Mouse (Mus musculus) Patski (cell line): ENCODE results near the gene Pkp3. TPM values are rescaled to one million over a fixed set of nuclear protein-coding genes. Genes with fewer than 3 reads are reported as not detected.

ENCODE experiments used
- ATAC-seq: fragments of 100-300 bp; one replicate; pipeline ENCODE4 v1.8.0; 2021
- CTCF ChIA-PET: fragments of 350-600 bp; sonication (Branson Sonifier 250); formaldehyde crosslinking; loops from one replicate; lab custom pipeline; 2022; ENCODE audit warnings: inconsistent platforms; lab: Charles Lee
- POLR2A ChIA-PET: fragments of 350-600 bp; sonication (Branson Sonifier 250); formaldehyde crosslinking; loops from one replicate; lab custom pipeline; 2022; ENCODE audit warnings: antibody characterized with exemption, inconsistent platforms; lab: Charles Lee
- DNase-seq: peaks from one replicate; pipeline ENCODE4 v3.0.0-alpha.2; 2011; ENCODE audit warnings: low read depth, low spot score
- H3K27me3 ChIP-seq: fragments of 371-371 bp; one replicate; pipeline ENCODE4 v1.5.1; 2021
- CTCF ChIP-seq: fragments of 100-300 bp; IDR thresholded peaks from one replicate; pipeline ENCODE4 v1.5.1; 2021
- in situ Hi-C: fragments of 300-500 bp; cut with MboI; formaldehyde crosslinking; loops from 3 replicates; pipeline ENCODE4 v1.11.1; 2018; ENCODE audit warnings: low pct_unique_long_range_greater_than_20kb, mixed read lengths
- polyA plus RNA-seq: library from polyadenylated mRNA; unstranded; gene quantifications from one replicate; pipeline ENCODE4 v1.2.3, GENCODE M21; 2021

The Pkp3 gene
- polyA plus RNA-seq, 1 experiment from 2014 or later = 2.2 TPM

- DNase-seq = no peak
- ChIA-PET CTCF (interaction anchor here (1.2 kb wide), 1 partner anchor 34 kb away, joined by 4 read pairs; no protein-coding TSS in a partner anchor), POLR2A (no interaction called here)
- no peaks in the 10 kb centered on the region for H3K27me3 ChIP-seq
- ATAC-seq = no peak
- TF ChIP-seq CTCF = no peak
- in situ Hi-C loops = no loop called here
Measured at GRCm38 (mm10) chr7:141042539-141042938, 35.5 kb upstream of the Pkp3 start.

GRCm38 (mm10) chr7:141046931-141047580 is 31.0 kb upstream of the Pkp3 start:
- POLR2A ChIA-PET = no interaction called here
- no peaks in the 10 kb centered on the region for H3K27me3 ChIP-seq
- ATAC-seq = peak; percentile 1
- in situ Hi-C loops = loop anchor here (5.0 kb wide), 1 partner anchor 35 kb away; the partner anchor contains the start of gene Ifitm3
- TF ChIP-seq CTCF = no peak
- CTCF ChIA-PET = interaction anchor here (0.7 to 3.5 kb wide), 9 partner anchors 23 to 138 kb away, joined by 3 to 37 read pairs (median 3); no protein-coding TSS in a partner anchor
- no peak for DNase-seq

- no peak for DNase-seq
- no peak for TF ChIP-seq CTCF
- CTCF ChIA-PET = interaction anchor here (0.7 to 3.5 kb wide), 10 partner anchors 8 to 139 kb away, joined by 3 to 37 read pairs (median 3); no protein-coding TSS in a partner anchor
- POLR2A ChIA-PET = interaction anchor here (1.4 to 1.5 kb wide), 2 partner anchors 39 to 90 kb away, joined by 4 read pairs; no protein-coding TSS in a partner anchor
- in situ Hi-C loops = loop anchor here (5.0 kb wide), 1 partner anchor 35 kb away; the partner anchor contains the start of gene Ifitm3
- H3K27me3 ChIP-seq = no peaks in the 10 kb centered on the region
- ATAC-seq = peak; percentile 65
Measured at GRCm38 (mm10) chr7:141047581-141048225, 30.3 kb upstream of the Pkp3 start.

- in situ Hi-C loops = loop anchor here (5.0 kb wide), 1 partner anchor 36 kb away; the partner anchor contains the start of gene Ifitm3
- H3K27me3 ChIP-seq = no peaks in the 10 kb centered on the region
- peak; percentile 86 for TF ChIP-seq CTCF
- no peak for DNase-seq
- ATAC-seq = peak; percentile 82
- ChIA-PET POLR2A (interaction anchor here (0.6 to 1.5 kb wide), 5 partner anchors 12 to 145 kb away, joined by 3 to 4 read pairs (median 4); no protein-coding TSS in a partner anchor), CTCF (interaction anchor here (0.7 to 3.5 kb wide), 22 partner anchors 9 to 139 kb away, joined by 3 to 37 read pairs (median 4); partner anchors contain the start of genes B4galnt4, Ifitm2 and Pgghg)
Measured at GRCm38 (mm10) chr7:141048226-141049218, 29.5 kb upstream of the Pkp3 start.

GRCm38 (mm10) chr7:141049326-141049725 is 28.7 kb upstream of the Pkp3 start:
- CTCF ChIA-PET = interaction anchor here (0.9 to 3.5 kb wide), 15 partner anchors 11 to 140 kb away, joined by 3 to 37 read pairs (median 5); partner anchors contain the start of genes B4galnt4, Ifitm2 and Pgghg
- DNase-seq (no peak), ATAC-seq (no peak)
- no peak for TF ChIP-seq CTCF
- in situ Hi-C loops = loop anchor here (5.0 kb wide), 1 partner anchor 37 kb away; the partner anchor contains the start of gene Ifitm3
- POLR2A ChIA-PET = interaction anchor here (0.6 to 1.5 kb wide), 3 partner anchors 11 to 144 kb away, joined by 3 to 4 read pairs (median 4); no protein-coding TSS in a partner anchor
- no peaks in the 10 kb centered on the region for H3K27me3 ChIP-seq

- H3K27me3 ChIP-seq = no peaks in the 10 kb centered on the region
- ChIA-PET POLR2A (no interaction called here), CTCF (interaction anchor here (1.4 to 4.7 kb wide), 2 partner anchors 92 to 125 kb away, joined by 4 to 19 read pairs; no protein-coding TSS in a partner anchor)
- no peak for TF ChIP-seq CTCF
- in situ Hi-C loops = loop anchor here (5.0 to 10.0 kb wide), 2 partner anchors 94 to 124 kb away; partner anchors contain the start of genes Gm45717, Ifitm2 and Rnh1
- ATAC-seq (no peak), DNase-seq (no peak)
Measured at GRCm38 (mm10) chr7:141051060-141051685, 26.8 kb upstream of the Pkp3 start.

GRCm38 (mm10) chr7:141052016-141052415 is 26.0 kb upstream of the Pkp3 start:
- CTCF ChIA-PET = interaction anchor here (1.4 to 4.7 kb wide), 2 partner anchors 93 to 125 kb away, joined by 4 to 19 read pairs; no protein-coding TSS in a partner anchor
- no peak for TF ChIP-seq CTCF
- in situ Hi-C loops = loop anchor here (5.0 to 10.0 kb wide), 2 partner anchors 95 to 123 kb away; partner anchors contain the start of genes Gm45717, Ifitm2 and Rnh1
- no peaks in the 10 kb centered on the region for H3K27me3 ChIP-seq
- DNase-seq (no peak), ATAC-seq (no peak)
- POLR2A ChIA-PET = no interaction called here

GRCm38 (mm10) chr7:141052421-141052820 is 25.6 kb upstream of the Pkp3 start:
- ChIA-PET CTCF (interaction anchor here (1.4 to 4.7 kb wide), 2 partner anchors 93 to 124 kb away, joined by 4 to 19 read pairs; no protein-coding TSS in a partner anchor), POLR2A (no interaction called here)
- no peaks in the 10 kb centered on the region for H3K27me3 ChIP-seq
- ATAC-seq (no peak), DNase-seq (no peak)
- in situ Hi-C loops = loop anchor here (5.0 to 10.0 kb wide), 2 partner anchors 95 to 122 kb away; partner anchors contain the start of genes Gm45717, Ifitm2 and Rnh1
- no peak for TF ChIP-seq CTCF
